Mouse (Mus musculus) spleen, postnatal 10 days (tissue): ENCODE measurements at regions not wholly inside any gene's neighbourhood (a gene's known extent, or its start where the extent isn't known, plus 50 kb on each side); places are given as distances from the start of the nearest gene placed in this dataset.

Source experiments
- DNase-seq, 2 experiments: peaks; one replicate each; pipeline ENCODE4 v3.0.0; 2021 to 2022; ENCODE audit warnings: low spot score in 2 of 2

DNA sequence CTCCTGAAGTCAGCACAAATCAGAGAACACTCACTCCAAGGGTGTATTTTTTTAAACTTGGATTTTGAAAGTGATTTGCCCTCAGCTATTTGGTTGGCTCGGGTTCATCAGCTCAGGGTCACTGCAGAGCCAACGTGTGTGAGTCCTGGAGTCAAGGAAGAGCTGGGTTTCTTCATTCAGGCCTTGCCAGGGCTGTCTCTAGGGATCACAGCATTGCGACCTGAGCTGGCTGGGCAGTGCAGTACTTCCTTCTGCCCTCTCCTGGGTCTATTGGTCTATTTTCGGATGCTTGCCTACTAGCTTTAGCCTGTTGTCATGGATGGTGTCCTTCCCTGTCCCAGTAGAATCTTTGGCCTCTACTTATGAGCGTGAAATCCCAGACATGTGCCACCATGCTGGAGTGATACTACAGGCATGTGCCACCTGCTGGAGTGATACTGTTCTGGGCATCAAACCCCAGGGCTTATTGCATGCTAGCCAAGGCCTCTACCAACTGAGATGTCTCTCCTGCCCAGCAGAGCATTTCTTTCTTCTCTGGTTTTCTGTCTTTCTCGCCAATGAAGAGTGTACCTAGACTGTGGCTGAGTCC, 211.7 kb upstream of the Rbfox1 start:
- DNase-seq: no peak

DNA sequence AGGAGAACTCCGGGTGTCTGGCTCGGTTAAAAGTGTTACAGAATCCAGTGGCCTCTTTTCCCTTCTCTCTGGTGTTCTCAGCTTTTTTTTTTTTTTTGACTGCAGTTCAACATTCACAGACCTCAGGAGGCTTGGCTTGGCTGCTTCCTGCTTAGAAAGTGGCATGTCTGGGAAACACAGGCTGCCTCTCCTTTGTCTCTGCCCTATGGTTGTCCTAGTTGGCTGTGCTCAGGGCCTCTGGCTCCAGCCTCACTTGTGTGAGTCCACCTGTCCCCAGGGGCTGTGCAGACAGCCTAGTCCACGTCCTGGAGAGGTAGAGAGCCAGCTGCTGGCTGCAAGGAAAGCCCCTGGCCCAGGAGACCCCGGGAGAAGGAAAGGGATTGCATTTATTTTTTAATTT, 212.3 kb upstream of the Rbfox1 start:
- DNase-seq: no peak

DNA sequence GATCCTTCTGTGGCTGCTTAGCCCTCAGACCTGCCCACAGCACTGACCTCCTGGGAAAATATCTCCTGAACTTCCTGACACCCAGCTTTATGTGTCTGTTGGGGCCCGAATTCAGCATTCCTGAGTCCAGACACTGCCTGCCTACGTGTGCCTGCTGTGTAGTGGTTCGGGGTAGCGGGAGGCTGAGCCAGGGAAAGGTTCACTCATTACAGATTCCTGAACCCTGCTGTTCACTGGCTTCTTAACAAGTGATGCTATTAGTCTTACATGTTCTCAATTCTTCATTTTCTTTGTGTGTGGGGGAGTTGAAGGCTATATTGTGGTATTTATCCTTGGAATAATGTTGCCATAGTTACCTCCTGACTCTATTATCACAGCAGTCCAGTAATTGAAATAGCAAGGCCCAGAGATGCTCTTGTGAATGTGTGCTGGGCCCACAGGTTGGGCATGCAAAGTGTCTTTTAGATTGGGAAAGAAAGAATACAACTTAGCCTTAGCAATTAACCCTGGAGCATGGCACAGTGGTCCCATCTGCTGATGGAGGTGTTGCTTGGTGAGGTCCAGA, 216.7 kb upstream of the Rbfox1 start:
- no peak for DNase-seq

DNA sequence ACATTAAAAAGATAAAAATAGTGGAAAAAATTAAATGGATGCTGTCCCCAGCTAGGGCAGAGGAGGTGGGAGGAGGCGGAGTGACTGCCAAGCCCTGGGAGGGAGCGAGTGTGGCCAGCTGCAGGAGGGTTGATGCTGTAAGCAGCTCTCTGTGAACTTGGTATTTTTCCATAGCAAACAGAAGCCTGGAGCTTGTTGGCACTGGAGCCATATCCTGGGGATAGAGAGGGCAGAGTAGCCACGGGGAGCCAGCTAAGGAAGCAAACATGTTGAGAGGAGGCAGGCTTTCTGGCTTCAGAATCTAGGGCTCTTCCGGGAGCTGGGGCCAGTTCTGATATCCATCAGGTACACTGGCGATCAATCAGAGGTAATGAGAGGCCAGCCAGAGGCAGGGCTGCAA, 223.2 kb upstream of the Rbfox1 start:
- DNase-seq: no peak

DNA sequence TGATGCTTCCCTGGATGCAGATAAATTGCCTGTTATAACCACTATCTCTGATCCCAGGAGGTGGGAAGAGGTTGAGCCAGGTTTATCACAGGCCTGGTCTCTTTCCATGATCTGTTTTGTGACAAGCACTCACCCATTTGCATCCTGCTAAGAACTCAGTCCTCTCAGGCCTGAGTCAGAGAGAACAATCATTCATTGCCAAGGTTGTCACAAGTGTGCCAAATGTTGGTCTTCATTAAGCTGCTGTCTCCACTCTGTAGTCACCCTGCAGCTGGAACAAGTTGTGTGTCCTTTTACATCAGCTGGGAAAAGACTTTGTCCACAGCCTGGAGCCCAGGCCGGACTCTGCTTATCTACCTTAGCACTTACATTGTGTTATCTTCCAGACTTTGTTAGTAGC, 233.6 kb upstream of the Rbfox1 start:
- DNase-seq: no peak

DNA sequence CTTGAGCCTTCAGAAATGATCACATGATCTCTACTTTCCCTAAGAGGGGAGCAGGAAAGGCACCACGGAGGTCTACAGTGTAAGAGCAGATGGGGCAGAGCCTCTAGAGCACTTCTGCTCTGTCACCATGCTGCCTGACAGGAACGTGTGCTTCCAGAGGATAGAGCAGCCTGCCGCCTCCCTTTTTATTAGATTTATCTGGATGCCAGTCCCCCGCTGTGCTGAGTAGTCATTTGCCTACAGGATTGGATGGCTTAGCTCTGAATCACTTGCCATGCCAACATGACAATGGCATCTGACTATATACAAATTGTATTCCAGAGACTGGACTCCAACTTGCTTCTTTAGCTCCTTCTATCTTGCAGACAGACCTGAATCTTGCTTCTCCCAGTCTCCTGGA, 234.2 kb upstream of the Rbfox1 start:
- DNase-seq: no peak

DNA sequence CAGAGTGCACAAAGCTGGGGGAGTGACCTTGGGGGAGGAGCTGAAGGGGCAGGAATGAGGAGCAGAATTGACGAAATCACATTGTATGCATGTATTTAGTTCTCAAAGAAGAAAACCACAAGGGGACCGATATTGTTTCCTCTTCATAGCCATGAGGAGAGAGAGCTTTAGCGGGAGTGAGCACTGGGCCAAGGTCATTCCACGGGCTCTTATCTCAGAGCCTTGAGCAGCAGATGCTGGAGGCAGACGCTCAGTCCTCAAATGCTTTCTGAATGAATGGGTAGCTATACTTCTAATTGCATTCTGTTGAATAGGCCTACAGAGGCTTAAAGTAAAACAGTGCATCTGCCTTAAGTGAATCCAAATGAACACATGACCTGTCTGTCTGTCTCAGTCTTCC, 245.2 kb upstream of the Rbfox1 start:
- DNase-seq: no peak

DNA sequence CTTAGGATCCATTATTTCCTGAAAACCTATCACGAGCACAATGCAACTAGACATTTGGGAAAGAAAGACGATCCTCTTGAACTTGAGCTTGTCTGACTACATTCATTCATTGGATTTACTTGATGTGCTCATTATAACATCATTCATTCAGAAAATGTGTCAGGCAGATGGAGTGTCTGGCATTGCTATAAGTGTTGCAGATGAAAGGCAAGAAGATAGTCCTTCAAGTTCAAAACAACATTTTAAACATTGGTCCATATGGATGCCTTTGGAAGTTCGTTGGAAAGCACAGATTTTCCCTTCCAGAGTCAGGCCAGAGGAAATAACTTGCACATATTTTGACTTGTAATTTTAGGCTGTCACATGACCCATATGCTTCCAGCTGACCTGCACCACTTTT, 255.2 kb upstream of the Rbfox1 start:
- DNase-seq: no peak

DNA sequence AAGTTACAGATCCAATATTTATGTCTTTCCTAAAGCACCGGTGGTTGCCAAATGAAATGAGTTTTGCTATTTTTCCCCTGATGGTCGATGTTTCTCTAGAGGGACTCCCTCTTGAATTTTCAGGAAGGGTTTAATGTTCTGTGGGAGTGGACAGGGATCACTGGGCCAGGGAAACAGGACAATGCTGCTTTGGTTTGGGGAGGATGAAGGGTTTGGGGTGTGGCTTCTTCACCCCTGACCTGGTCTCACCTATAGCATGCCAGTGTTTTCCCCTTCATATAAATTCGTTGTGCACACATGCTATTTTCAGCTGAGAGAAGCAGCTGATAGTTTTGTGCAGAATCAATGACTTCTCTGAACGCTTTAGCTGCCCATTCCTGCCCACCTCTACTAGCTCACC, 257.2 kb upstream of the Rbfox1 start:
- DNase-seq: no peak

DNA sequence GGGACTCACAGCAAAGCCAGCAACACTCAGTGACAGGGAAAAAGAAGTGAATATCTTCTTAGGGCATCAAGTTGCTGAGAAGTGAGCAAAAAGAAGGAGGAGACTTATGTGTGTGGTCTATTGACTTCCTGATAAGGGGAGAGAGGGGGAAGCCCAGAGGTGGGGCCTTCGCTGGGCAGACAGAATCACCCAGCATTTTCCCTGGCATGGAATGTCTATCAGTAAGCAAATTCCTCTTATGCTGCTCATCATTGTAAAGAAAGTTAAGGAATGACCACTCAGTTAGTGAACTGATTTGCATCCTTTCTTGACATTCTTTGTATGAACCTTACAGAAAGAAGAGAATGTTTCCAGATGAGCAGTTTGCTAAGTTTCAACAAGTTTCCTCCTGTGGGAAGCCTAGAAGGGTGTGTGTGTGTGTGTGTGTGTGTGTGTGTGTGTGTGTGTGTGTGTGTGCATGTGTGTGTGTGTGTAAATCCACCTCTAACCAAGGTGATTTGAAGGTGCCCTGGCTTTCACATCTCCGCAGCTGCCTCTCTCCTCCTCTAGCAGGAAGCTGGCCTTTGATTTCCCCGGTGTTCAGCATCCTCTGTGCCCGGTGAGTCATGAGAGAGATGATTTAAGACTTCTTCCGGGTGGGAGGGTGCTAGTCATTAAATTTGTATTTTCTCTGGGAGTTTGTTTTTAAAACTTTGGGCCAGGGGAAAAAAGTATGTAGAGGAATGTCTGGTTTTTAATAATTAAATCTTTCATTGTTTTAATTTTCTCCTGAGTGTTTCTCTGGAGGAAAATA, 257.8 kb upstream of the Rbfox1 start:
- no peak for DNase-seq

DNA sequence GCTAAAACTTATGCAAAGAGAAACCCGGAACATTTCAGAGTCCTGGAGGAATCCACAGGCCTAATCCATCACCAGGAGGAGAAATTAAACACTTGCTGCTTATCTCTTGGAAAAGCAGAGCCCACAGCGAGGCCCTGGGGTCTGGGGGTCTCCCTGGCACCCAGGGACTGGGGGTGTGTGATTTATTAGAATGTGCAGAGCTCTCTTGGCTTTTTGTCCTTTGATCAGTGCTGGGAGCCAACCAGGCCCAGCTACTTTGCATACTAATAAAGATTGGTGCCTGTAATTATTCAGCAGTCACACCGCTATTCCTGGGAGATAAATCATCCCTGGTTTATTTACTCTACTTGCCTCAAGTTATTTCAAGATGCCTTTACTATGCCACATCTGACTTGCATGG, 260.0 kb upstream of the Rbfox1 start:
- DNase-seq: no peak

DNA sequence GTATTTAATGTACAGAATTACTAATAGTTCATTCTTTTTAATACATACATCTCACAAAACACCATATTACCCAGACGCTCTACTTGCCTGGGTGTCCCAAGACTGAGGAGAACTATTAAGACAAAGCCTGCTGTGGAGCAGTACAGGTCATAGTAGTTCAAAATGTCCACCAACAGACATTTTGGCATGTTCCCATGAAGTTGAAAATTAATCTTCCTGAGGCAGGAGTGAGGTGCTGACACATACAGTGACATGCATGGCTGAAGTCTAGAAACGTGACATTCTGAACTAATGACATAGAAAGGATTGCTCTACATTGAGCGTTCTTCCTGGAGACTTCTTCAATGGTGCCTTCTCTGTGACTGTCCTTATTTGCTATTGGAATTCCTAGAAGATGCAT, 264.6 kb upstream of the Rbfox1 start:
- no peak for DNase-seq

DNA sequence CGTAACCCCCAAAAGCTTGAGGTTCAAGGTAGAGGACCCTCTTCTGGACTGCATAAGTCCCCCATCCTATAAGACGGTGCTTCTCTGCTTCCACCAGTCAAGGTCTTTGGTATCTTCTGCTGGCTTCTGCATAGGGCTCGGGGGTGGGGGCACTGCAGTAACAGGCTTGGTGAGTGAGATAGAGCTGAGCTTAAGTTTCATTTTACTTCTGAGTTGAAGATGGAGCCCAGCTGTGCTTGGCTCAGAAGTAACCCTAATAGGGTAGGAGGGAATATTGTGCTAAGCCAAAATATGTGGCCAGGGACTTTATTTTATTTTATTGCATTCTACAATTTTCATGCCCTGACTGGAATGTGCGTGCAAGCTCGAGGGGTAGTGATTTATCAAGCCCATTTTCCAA, 268.8 kb upstream of the Rbfox1 start:
- DNase-seq: no peak

DNA sequence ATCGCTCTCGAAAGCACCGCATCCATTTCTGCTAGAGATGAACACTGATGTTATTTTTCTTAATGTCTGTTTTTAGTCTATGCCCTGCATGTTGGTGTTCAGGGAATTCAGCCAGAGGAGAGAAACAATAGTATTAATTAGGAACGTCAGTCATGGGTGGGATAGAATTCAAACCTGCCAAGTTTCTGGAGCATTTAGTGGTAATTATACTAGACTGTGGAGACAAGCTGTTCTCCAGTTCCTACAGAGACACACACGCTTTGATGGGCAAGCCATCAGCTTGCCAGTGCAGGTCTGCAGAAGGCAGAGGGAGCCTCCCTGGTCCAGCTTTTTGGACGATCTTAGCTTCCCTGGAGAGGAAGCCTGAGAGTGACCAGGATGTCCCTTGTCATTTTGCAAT, 289.8 kb upstream of the Rbfox1 start:
- no peak for DNase-seq

DNA sequence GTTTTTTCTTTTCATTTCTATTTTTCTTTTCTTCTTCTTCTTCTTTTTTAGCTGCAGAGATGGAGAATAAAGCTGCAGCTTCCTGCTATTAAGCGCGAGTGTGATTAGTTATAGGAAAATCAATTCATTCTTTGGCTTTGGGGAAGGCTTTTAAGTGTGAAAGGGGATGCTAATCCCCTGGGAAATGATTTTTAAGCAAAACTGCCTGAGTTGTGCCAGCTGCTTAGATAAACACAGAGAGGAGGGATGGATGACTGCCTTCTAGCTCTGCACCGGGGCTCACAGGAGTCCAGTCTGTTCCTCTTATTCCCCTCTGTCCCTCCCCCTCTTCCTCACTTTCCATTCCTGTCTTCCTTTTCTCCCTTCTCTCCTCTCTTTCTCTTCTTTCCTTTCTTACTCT, 306.8 kb upstream of the Rbfox1 start:
- no peak for DNase-seq

DNA sequence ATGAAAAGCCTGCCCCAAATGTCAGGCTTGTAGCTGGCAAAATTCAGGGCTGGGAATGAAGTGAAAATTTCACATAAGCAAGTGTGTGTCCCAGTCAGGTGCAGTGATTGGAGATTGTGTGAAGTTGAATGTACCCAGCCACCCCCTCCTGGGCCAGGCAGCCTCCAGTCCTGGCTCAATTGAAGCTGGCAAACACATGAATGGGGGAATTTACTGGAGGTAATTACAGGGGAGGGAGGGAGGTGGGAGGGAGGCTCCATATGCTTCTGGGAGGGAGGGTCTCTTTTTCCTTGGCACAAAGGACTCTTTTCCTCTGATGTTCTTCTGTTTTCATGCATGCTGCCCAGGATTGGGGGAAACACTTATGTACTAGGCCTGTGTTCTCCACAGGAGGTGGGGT, 312.4 kb upstream of the Rbfox1 start:
- no peak for DNase-seq

DNA sequence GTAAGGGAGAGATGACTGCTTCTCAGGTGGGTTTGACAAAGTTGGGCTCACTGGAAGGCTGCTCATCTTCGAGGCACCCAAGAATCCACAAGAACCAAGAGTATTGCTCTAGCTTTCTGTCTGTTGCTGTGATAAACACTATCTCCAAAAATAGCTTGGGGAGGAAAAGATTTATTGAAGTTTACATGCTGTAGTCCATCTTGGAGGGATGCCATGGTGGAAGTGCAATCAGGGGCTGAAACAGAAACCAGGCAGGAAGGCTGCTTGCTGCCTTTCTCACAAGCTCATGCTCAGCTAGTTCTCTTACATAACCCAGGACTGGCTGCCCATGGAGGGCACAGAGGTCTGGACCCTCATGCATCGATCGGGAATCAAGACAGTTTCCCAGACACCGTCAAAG, 314.5 kb upstream of the Rbfox1 start:
- DNase-seq: no peak

DNA sequence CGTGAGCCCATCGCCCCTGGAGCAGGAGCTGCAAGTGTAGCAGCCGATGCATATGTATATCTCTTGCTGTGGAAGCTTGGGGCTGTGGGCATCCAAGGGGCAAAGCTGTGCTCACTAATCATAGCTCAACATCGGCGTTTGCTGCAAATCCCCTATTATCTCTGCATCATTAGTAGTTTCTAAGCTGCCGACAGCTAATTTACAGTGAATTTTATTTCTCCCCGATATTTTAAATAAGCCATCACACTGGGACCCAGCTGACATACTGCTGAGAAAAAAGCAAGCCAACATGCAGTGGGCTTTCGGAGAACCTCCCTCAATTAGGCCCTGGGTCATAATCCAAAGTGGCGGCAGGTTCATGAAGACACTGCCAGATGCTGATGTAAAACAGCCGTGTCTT, 313.3 kb upstream of the Eef2kmt start:
- no peak for DNase-seq

DNA sequence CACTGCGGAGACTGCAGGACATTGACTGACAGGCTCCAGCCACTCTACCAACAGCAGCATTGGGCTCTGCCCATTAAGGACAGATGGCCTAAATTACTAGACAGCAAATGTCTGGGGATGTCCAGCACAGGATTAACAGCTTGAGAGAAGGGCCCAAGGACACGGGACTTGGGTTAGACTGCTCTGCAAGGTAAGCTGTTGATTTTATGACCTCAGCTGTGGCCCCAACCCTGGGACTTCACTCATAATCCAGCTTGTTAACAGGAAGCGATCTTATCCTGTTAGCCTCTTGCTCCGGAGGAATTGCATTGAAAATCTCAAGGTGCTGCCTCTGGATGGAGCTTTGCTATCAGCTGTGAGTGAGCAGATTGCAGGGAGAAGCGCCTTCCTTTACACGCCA, 293.2 kb upstream of the Eef2kmt start:
- DNase-seq: no peak

DNA sequence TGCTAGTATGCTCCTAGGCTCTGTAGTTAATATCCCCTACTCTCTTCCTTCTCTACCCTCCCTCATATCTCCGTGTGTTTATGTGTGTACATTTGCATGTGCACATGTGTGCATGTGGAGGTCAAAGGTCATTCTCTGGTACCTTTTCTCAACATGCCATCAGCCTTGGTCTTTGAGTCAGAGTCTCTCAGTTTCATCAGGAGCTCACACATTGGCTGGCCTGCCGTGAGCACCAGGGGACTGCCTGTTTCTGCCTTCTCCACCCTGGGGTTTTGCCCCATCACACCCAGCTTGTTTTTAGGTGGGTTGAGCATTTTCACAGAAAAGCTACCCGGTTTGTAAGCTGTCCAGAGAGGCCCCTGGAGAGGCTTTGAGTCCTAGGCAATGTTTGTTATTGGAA, 292.8 kb upstream of the Eef2kmt start:
- DNase-seq: no peak

DNA sequence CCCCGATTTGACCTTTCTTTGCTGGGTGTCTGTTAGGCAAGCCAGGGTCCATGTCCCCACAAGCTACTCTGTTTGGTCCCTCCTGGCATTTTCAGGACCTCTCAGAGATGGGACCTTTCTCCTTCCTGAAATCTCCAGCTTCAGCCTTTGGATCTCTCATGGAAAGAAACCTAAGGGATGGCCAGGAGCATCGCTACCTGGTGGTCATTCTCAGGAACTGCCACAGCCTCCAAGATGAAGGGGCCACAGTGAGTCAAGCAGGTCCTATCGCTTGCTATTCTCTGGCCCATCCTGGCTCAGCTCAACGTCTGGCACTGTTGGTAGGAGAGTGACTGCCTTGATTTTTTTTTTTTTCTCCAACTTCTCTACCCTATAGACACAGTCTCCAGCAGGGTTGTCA, 291.0 kb upstream of the Eef2kmt start:
- no peak for DNase-seq

DNA sequence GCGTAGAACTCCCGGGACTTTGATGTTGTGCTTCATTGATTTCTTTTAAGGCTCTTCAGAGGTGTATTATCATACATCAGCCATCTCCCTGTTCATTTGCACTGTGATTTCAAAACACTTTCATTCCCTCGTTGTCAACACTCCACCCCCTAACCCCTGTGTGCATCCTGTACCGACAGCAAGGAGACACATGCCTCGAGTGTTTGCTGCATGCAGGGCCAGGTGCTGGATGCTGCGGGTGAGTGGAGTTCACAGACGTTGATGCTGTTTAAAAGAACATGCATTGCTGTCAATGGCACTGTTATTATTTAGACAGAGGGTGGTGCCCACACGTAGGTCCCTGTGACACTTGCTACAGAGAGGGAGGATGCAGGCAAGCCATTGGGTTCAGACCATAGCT, 290.0 kb upstream of the Eef2kmt start:
- no peak for DNase-seq

DNA sequence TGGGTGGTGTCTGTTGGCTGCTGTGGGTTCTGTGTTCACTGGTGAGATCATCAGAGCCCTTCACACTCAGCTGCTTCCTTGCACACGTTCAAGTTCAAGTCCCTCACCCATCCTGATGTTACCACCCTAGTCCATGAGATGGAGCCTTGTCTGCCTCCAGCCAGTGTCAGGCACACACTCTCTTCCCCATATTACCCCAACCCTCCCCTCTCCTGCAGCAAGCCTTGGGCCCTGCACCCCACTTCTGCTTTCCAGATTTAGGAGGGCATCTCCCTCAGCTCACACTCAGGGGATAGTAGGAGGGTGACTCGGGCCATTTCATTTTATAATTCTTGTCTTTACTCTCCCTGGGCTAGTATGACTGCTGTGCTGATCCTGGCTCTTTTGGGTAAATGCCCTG, 288.7 kb upstream of the Eef2kmt start:
- DNase-seq: no peak
